Mouse (Mus musculus): Measurements from ENCODE around the gene Ercc8. TPM values are rescaled to one million over a fixed set of nuclear protein-coding genes. Genes with fewer than 3 reads are reported as not detected.

Ercc8 gene
- polyA plus RNA-seq, 1 experiment = 20.2 TPM

- H3K27ac ChIP-seq (ENCODE audit: insufficient read depth, low read length) = no peak overlapping the region
- WGBS = 4% methylated on average over 8 of the region's 8 CpGs
Observed at GRCm38 (mm10) chr13:108159241-108159575, 677 bp downstream of the Ercc8 start.

GRCm38 (mm10) chr13:108159963-108160362, 1.4 kb downstream of the Ercc8 start:
- Histone ChIP-seq H3K4me3 (replicated peaks; ENCODE audit: insufficient read depth, low read depth, low read length) (peak overlapping the region; percentile 7), H3K27ac (ENCODE audit: insufficient read depth, low read length) (no peak overlapping the region), H3K4me1 (ENCODE audit: control insufficient read depth, insufficient read depth, low read length) (peaks cover 17% of the 10 kb centered on the region; the same call in 1 of the 2 replicates), H3K27me3 (ENCODE audit: control insufficient read depth, insufficient read depth, low read length) (no peaks in the 10 kb centered on the region)
- WGBS = 48% methylated on average over 7 of the region's 7 CpGs
- TF ChIP-seq CTCF (IDR thresholded peaks at IDR 0.05; ENCODE audit: borderline replicate concordance, insufficient read depth, low read depth, low read length) (peak; percentile 11; the same call in 1 of the 2 replicates), POLR2A (IDR thresholded peaks at IDR 0.05; ENCODE audit: borderline replicate concordance, insufficient read depth, low read length) (no peak)
- DNase-seq = no peak

More at GRCm38 (mm10) chr13:108159241-108159575, 677 bp downstream of the Ercc8 start:
- TF ChIP-seq CTCF (IDR thresholded peaks at IDR 0.05; ENCODE audit: borderline replicate concordance, insufficient read depth, low read depth, low read length) = no peak
- no peak for TF ChIP-seq POLR2A (IDR thresholded peaks at IDR 0.05; ENCODE audit: borderline replicate concordance, insufficient read depth, low read length)
- peak overlapping the region; percentile 98 for H3K4me3 ChIP-seq (replicated peaks; ENCODE audit: insufficient read depth, low read depth, low read length)
- peaks cover 13% of the 10 kb centered on the region; the same call in 1 of the 2 replicates for H3K4me1 ChIP-seq (ENCODE audit: control insufficient read depth, insufficient read depth, low read length)
- no peaks in the 10 kb centered on the region for H3K27me3 ChIP-seq (ENCODE audit: control insufficient read depth, insufficient read depth, low read length)
- DNase-seq = no peak

GRCm38 (mm10) chr13:108163912-108164311, 5.4 kb downstream of the Ercc8 start:
- 10% methylated on average over 9 of the region's 9 CpGs for WGBS
- peak overlapping the region; percentile 44 for H3K4me3 ChIP-seq (replicated peaks; ENCODE audit: insufficient read depth, low read depth, low read length)
- H3K27me3 ChIP-seq (ENCODE audit: control insufficient read depth, insufficient read depth, low read length) = no peaks in the 10 kb centered on the region
- peak; percentile 94 for TF ChIP-seq POLR2A (IDR thresholded peaks at IDR 0.05; ENCODE audit: borderline replicate concordance, insufficient read depth, low read length)
- TF ChIP-seq CTCF (IDR thresholded peaks at IDR 0.05; ENCODE audit: borderline replicate concordance, insufficient read depth, low read depth, low read length) = no peak
- peak overlapping the region; percentile 4; the same call in 1 of the 2 replicates for H3K27ac ChIP-seq (ENCODE audit: insufficient read depth, low read length)
- peaks cover 14% of the 10 kb centered on the region; the same call in 1 of the 2 replicates for H3K4me1 ChIP-seq (ENCODE audit: control insufficient read depth, insufficient read depth, low read length)
- DNase-seq = peak; percentile 95 to 96

GRCm38 (mm10) chr13:108164621-108165020, 6.1 kb downstream of the Ercc8 start:
- peak; percentile 33 to 75 for DNase-seq
- TF ChIP-seq POLR2A (IDR thresholded peaks at IDR 0.05; ENCODE audit: borderline replicate concordance, insufficient read depth, low read length) = no peak
- TF ChIP-seq CTCF (IDR thresholded peaks at IDR 0.05; ENCODE audit: borderline replicate concordance, insufficient read depth, low read depth, low read length) = no peak
- Histone ChIP-seq H3K4me1 (ENCODE audit: control insufficient read depth, insufficient read depth, low read length) (peaks cover 14% of the 10 kb centered on the region; the same call in 1 of the 2 replicates), H3K27ac (ENCODE audit: insufficient read depth, low read length) (peak overlapping the region; percentile 62; the same call in 1 of the 2 replicates), H3K4me3 (replicated peaks; ENCODE audit: insufficient read depth, low read depth, low read length) (no peak overlapping the region), H3K27me3 (ENCODE audit: control insufficient read depth, insufficient read depth, low read length) (no peaks in the 10 kb centered on the region)
- 14% methylated on average over 3 of the region's 3 CpGs for WGBS

- TF ChIP-seq CTCF (IDR thresholded peaks at IDR 0.05; ENCODE audit: borderline replicate concordance, insufficient read depth, low read depth, low read length) (no peak), POLR2A (IDR thresholded peaks at IDR 0.05; ENCODE audit: borderline replicate concordance, insufficient read depth, low read length) (no peak)
- WGBS = 97% methylated on average over 1 of the region's 1 CpGs
- no peak for DNase-seq
- Histone ChIP-seq H3K27me3 (ENCODE audit: control insufficient read depth, insufficient read depth, low read length) (no peaks in the 10 kb centered on the region), H3K4me1 (ENCODE audit: control insufficient read depth, insufficient read depth, low read length) (peaks cover 3% of the 10 kb centered on the region; the same call in 1 of the 2 replicates), H3K27ac (ENCODE audit: insufficient read depth, low read length) (no peak overlapping the region), H3K4me3 (replicated peaks; ENCODE audit: insufficient read depth, low read depth, low read length) (no peak overlapping the region)
Observed at GRCm38 (mm10) chr13:108170002-108170401, 11.5 kb downstream of the Ercc8 start.

- TF ChIP-seq POLR2A (IDR thresholded peaks at IDR 0.05; ENCODE audit: borderline replicate concordance, insufficient read depth, low read length) (no peak), CTCF (IDR thresholded peaks at IDR 0.05; ENCODE audit: borderline replicate concordance, insufficient read depth, low read depth, low read length) (no peak)
- H3K27me3 ChIP-seq (ENCODE audit: control insufficient read depth, insufficient read depth, low read length) = no peaks in the 10 kb centered on the region
- 16% methylated on average over 8 of the region's 8 CpGs for WGBS
- no peak overlapping the region for H3K4me3 ChIP-seq (replicated peaks; ENCODE audit: insufficient read depth, low read depth, low read length)
- peak overlapping the region; percentile 53 for H3K27ac ChIP-seq (ENCODE audit: insufficient read depth, low read length)
- DNase-seq = peak; percentile 75 to 92
- peaks cover 3% of the 10 kb centered on the region; the same call in 1 of the 2 replicates for H3K4me1 ChIP-seq (ENCODE audit: control insufficient read depth, insufficient read depth, low read length)
Observed at GRCm38 (mm10) chr13:108170511-108170910, 12.0 kb downstream of the Ercc8 start.

- 89% methylated on average over 8 of the region's 8 CpGs for WGBS
- Histone ChIP-seq H3K27ac (ENCODE audit: insufficient read depth, low read length) (no peak overlapping the region), H3K4me3 (replicated peaks; ENCODE audit: insufficient read depth, low read depth, low read length) (no peak overlapping the region), H3K4me1 (ENCODE audit: control insufficient read depth, insufficient read depth, low read length) (no peaks in the 10 kb centered on the region), H3K27me3 (ENCODE audit: control insufficient read depth, insufficient read depth, low read length) (no peaks in the 10 kb centered on the region)
- no peak for DNase-seq
- TF ChIP-seq POLR2A (IDR thresholded peaks at IDR 0.05; ENCODE audit: borderline replicate concordance, insufficient read depth, low read length) (no peak), CTCF (IDR thresholded peaks at IDR 0.05; ENCODE audit: borderline replicate concordance, insufficient read depth, low read depth, low read length) (no peak)
Observed at GRCm38 (mm10) chr13:108179618-108180017, 21.1 kb downstream of the Ercc8 start.

- DNase-seq = no peak
- Histone ChIP-seq H3K27ac (ENCODE audit: insufficient read depth, low read length) (no peak overlapping the region), H3K4me1 (ENCODE audit: control insufficient read depth, insufficient read depth, low read length) (no peaks in the 10 kb centered on the region), H3K27me3 (ENCODE audit: control insufficient read depth, insufficient read depth, low read length) (no peaks in the 10 kb centered on the region), H3K4me3 (replicated peaks; ENCODE audit: insufficient read depth, low read depth, low read length) (no peak overlapping the region)
- TF ChIP-seq CTCF (IDR thresholded peaks at IDR 0.05; ENCODE audit: borderline replicate concordance, insufficient read depth, low read depth, low read length) (no peak), POLR2A (IDR thresholded peaks at IDR 0.05; ENCODE audit: borderline replicate concordance, insufficient read depth, low read length) (no peak)
- 84% methylated on average over 5 of the region's 5 CpGs for WGBS
Observed at GRCm38 (mm10) chr13:108180821-108181220, 22.3 kb downstream of the Ercc8 start.
